Mouse (Mus musculus): ENCODE measurements around the gene Clip3.

DNA sequence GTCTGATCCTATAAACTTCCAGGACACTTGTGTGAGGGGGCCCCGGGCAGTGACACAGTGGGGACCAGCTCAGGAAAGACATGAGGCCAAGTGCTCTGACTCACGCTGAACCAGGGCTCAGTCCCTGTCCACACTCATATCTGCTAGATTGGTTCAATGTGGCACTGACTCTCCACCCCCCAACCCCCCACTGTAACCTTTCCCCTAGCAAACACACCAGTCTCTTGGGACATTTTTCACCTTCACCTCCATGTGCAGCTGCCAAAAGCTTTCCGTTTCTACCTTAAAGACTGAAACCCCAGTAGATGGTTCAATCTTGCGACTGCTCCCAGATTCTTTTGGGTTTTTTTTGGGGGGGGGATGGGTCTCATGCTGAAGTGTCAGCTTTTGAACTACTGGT lies 62.5 kb downstream of the Clip3 start:
- TF ChIP-seq MYOG (IDR thresholded peaks at IDR 0.05; ENCODE audit: control insufficient read depth in 1 of 3, insufficient read depth in 1 of 3, insufficient read length in 2 of 3, low read depth in 2 of 3) (no peak), POLR2A (IDR thresholded peaks at IDR 0.05; ENCODE audit: insufficient read length, low read depth) (no peak)
